Mouse (Mus musculus) brain, embryonic 14.5 days (tissue): ENCODE results near the gene Ogg1.

Experiments
- CTCF ChIP-seq: fragments of 200-500 bp; IDR thresholded peaks from 2 replicates; pipeline ENCODE4 v1.5.1; 2012; ENCODE audit warnings: inconsistent platforms, mild to moderate bottlenecking, moderate library complexity, borderline replicate concordance; ENCODE audit not compliant: insufficient read depth, insufficient read length; ENCODE audit errors: extremely low read depth
- POLR2A ChIP-seq: fragments of 200-500 bp; IDR thresholded peaks from 2 replicates; pipeline ENCODE4 v1.6.1; 2012; ENCODE audit warnings: mild to moderate bottlenecking, inconsistent platforms, borderline replicate concordance; ENCODE audit not compliant: poor library complexity, insufficient read depth, insufficient read length, severe bottlenecking; ENCODE audit errors: extremely low read depth

- TF ChIP-seq POLR2A (no peak), CTCF (no peak)
Observed at GRCm38 (mm10) chr6:113364518-113365135, 37.9 kb downstream of the Ogg1 start.
